Mouse (Mus musculus): ENCODE measurements around the gene Trpv2. TPM values are rescaled to one million over a fixed set of nuclear protein-coding genes. Genes with fewer than 3 reads are reported as not detected.

Trpv2 gene
- total and polyA plus RNA-seq, 3 experiments, result 22.5 to 67.3 (median 48.4) TPM

DNA sequence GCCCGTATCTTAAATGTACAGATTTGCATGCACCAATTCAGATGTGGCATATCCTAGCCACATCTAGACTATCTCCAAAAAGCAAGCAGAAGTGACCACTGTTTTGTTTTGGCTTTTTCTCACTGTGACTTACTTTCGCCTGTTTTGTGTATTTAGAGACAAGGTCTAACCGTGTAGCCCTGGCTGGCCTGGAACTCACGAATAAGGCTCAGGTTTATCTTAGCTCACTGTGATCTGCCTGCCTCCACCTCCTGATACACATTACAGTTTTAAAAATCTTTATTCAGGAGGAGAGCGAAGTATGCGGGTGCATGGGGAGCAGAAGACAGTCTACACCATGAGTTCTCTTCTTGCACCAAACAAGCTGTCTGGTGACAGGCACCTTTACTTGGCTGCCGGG is 34.1 kb upstream of the Trpv2 start:
- Histone ChIP-seq H3K4me3 (ENCODE audit: low read depth, low read length) (no peak overlapping the region), H3K36me3 (replicated peaks) (peaks cover 11% of the 10 kb centered on the region), H3K27me3 (ENCODE audit: insufficient read depth, low read length) (no peaks in the 10 kb centered on the region), H3K9me3 (replicated peaks) (no peaks in the 10 kb centered on the region), H3K4me1 (ENCODE audit: insufficient read depth, low read depth, low read length) (peaks cover 43% of the 10 kb centered on the region)
- TF ChIP-seq TAL1 (conservative IDR thresholded peaks at IDR 0.05; ENCODE audit: low read depth, low read length) (no peak), CTCF (IDR thresholded peaks at IDR 0.05; ENCODE audit: low read depth, low read length) (no peak), POLR2AphosphoS5 (IDR thresholded peaks at IDR 0.05; ENCODE audit: insufficient replicate concordance, low read depth, low read length) (no peak), GATA2 (IDR thresholded peaks at IDR 0.05; ENCODE audit: borderline replicate concordance, low read depth, low read length) (no peak), GATA1 (IDR thresholded peaks at IDR 0.05; ENCODE audit: borderline replicate concordance, low read length) (no peak)
- DNase-seq (ENCODE audit: low spot score), result no peak
- no peak for ATAC-seq (ENCODE audit: extremely low read depth, insufficient number of reproducible peaks, low FRiP score, poor library complexity, severe bottlenecking)

DNA sequence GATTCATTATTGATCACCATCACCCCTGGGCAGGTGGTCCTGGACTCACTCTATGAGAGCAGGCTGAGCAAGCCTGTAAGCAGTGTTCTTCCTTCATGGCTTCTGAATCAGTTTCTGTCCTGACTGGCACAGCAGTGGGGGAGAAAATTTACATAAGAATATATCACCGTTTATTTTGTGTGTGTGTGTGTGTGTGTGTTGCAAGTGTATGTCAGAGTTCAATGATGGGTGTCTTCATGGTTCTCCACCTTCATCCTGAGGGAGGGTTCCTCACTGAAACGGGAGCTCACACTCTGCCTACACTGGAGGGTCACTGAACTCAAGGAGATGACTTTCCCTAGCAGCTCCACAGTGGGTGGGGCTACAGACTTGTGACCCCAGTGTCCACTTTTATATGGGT is 33.3 kb upstream of the Trpv2 start:
- no peak overlapping the region for H3K4me3 ChIP-seq (ENCODE audit: low read depth, low read length)
- DNase-seq (ENCODE audit: low spot score) (no peak), ATAC-seq (ENCODE audit: extremely low read depth, insufficient number of reproducible peaks, low FRiP score, poor library complexity, severe bottlenecking) (no peak)
- H3K9me3 ChIP-seq (replicated peaks), result no peaks in the 10 kb centered on the region
- H3K36me3 ChIP-seq (replicated peaks), result peaks cover 3% of the 10 kb centered on the region
- TF ChIP-seq GATA2 (IDR thresholded peaks at IDR 0.05; ENCODE audit: borderline replicate concordance, low read depth, low read length), result no peak
- no peak for TF ChIP-seq TAL1 (conservative IDR thresholded peaks at IDR 0.05; ENCODE audit: low read depth, low read length)
- TF ChIP-seq GATA1 (IDR thresholded peaks at IDR 0.05; ENCODE audit: borderline replicate concordance, low read length), result no peak
- TF ChIP-seq POLR2AphosphoS5 (IDR thresholded peaks at IDR 0.05; ENCODE audit: insufficient replicate concordance, low read depth, low read length), result no peak
- TF ChIP-seq CTCF (IDR thresholded peaks at IDR 0.05; ENCODE audit: low read depth, low read length), result no peak
- H3K4me1 ChIP-seq (ENCODE audit: insufficient read depth, low read depth, low read length), result peaks cover 41% of the 10 kb centered on the region
- H3K27me3 ChIP-seq (ENCODE audit: insufficient read depth, low read length), result no peaks in the 10 kb centered on the region

DNA sequence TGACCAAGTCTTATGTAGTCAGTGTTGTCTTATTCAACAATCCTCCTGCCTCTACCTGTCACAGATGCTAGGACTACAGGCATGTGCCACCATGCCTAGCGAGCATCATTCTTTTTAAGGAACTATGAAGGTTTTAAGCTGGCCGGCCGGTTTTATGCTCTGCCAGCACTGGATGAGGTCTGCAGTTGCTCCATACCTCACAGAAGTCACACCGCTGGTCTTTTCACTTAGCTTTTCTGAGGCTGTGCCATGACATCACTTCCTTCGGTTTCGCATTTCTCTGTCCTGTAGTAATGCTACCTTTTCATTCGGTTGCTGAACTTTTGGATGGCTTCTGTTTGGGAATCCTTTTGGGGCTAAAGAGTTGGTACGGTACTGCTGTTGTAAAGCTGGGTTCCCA is 32.7 kb upstream of the Trpv2 start:
- Histone ChIP-seq H3K36me3 (replicated peaks) (no peaks in the 10 kb centered on the region), H3K4me1 (ENCODE audit: insufficient read depth, low read depth, low read length) (peaks cover 40% of the 10 kb centered on the region), H3K27me3 (ENCODE audit: insufficient read depth, low read length) (no peaks in the 10 kb centered on the region), H3K9me3 (replicated peaks) (no peaks in the 10 kb centered on the region), H3K4me3 (ENCODE audit: low read depth, low read length) (no peak overlapping the region)
- no peak for ATAC-seq (ENCODE audit: extremely low read depth, insufficient number of reproducible peaks, low FRiP score, poor library complexity, severe bottlenecking)
- DNase-seq (ENCODE audit: low spot score), result no peak
- TF ChIP-seq POLR2AphosphoS5 (IDR thresholded peaks at IDR 0.05; ENCODE audit: insufficient replicate concordance, low read depth, low read length) (no peak), TAL1 (conservative IDR thresholded peaks at IDR 0.05; ENCODE audit: low read depth, low read length) (no peak), GATA2 (IDR thresholded peaks at IDR 0.05; ENCODE audit: borderline replicate concordance, low read depth, low read length) (no peak), GATA1 (IDR thresholded peaks at IDR 0.05; ENCODE audit: borderline replicate concordance, low read length) (no peak), CTCF (IDR thresholded peaks at IDR 0.05; ENCODE audit: low read depth, low read length) (no peak)

DNA sequence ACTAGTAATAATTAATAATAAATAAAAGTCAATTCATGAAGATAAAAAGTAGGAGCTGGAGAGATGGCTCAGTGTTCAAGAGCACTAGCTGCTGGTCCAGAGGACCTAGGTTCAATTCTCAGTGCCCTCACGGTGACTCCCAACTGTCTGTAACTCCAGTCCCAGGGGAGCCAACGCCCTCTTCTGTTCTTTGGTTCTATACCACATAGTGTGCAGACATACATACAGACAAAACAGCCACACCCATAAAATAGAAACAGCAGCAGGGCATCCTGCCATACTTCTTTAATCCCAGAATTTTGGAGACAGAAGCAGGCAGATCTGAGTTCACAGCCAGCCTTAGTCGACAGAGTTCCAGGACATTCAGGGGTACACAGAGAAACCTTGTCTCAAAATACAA is 30.3 kb upstream of the Trpv2 start:
- ATAC-seq (ENCODE audit: extremely low read depth, insufficient number of reproducible peaks, low FRiP score, poor library complexity, severe bottlenecking), result no peak
- Histone ChIP-seq H3K27me3 (ENCODE audit: insufficient read depth, low read length) (no peaks in the 10 kb centered on the region), H3K36me3 (replicated peaks) (no peaks in the 10 kb centered on the region), H3K4me3 (ENCODE audit: low read depth, low read length) (no peak overlapping the region), H3K9me3 (replicated peaks) (no peaks in the 10 kb centered on the region), H3K4me1 (ENCODE audit: insufficient read depth, low read depth, low read length) (peaks cover 35% of the 10 kb centered on the region)
- no peak for TF ChIP-seq GATA2 (IDR thresholded peaks at IDR 0.05; ENCODE audit: borderline replicate concordance, low read depth, low read length)
- no peak for TF ChIP-seq POLR2AphosphoS5 (IDR thresholded peaks at IDR 0.05; ENCODE audit: insufficient replicate concordance, low read depth, low read length)
- TF ChIP-seq GATA1 (IDR thresholded peaks at IDR 0.05; ENCODE audit: borderline replicate concordance, low read length), result no peak
- no peak for TF ChIP-seq TAL1 (conservative IDR thresholded peaks at IDR 0.05; ENCODE audit: low read depth, low read length)
- no peak for TF ChIP-seq CTCF (IDR thresholded peaks at IDR 0.05; ENCODE audit: low read depth, low read length)
- no peak for DNase-seq (ENCODE audit: low spot score)

DNA sequence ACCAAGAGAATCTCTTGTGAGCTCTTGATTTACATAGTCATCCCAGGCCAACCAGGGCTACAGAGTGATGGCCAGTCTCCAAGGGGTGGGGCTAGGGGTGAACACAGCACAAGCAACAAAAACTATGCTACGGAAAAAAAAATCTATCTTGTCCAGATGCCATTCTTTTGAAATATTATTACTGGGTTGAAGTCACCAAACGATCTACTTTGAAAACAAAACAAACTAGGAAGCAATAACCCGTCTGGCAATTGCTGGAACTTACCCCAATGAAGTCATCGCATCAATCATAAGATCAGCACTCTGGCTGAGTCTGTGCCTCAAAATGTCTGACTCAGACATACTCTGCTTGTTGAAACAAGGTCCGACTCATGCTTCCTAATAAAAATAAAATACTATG is 24.5 kb upstream of the Trpv2 start:
- DNase-seq (ENCODE audit: low spot score) (peak; percentile 25), ATAC-seq (ENCODE audit: extremely low read depth, insufficient number of reproducible peaks, low FRiP score, poor library complexity, severe bottlenecking) (no peak)
- Histone ChIP-seq H3K4me3 (ENCODE audit: low read depth, low read length) (peak overlapping the region; percentile 80; the same call in 1 of the 2 replicates), H3K4me1 (ENCODE audit: insufficient read depth, low read depth, low read length) (peaks cover 25% of the 10 kb centered on the region), H3K27me3 (ENCODE audit: insufficient read depth, low read length) (no peaks in the 10 kb centered on the region), H3K36me3 (replicated peaks) (peaks cover 18% of the 10 kb centered on the region), H3K9me3 (replicated peaks) (no peaks in the 10 kb centered on the region)
- TF ChIP-seq GATA1 (IDR thresholded peaks at IDR 0.05; ENCODE audit: borderline replicate concordance, low read length), result no peak
- TF ChIP-seq POLR2AphosphoS5 (IDR thresholded peaks at IDR 0.05; ENCODE audit: insufficient replicate concordance, low read depth, low read length), result no peak
- no peak for TF ChIP-seq CTCF (IDR thresholded peaks at IDR 0.05; ENCODE audit: low read depth, low read length)
- TF ChIP-seq GATA2 (IDR thresholded peaks at IDR 0.05; ENCODE audit: borderline replicate concordance, low read depth, low read length), result no peak
- no peak for TF ChIP-seq TAL1 (conservative IDR thresholded peaks at IDR 0.05; ENCODE audit: low read depth, low read length)

DNA sequence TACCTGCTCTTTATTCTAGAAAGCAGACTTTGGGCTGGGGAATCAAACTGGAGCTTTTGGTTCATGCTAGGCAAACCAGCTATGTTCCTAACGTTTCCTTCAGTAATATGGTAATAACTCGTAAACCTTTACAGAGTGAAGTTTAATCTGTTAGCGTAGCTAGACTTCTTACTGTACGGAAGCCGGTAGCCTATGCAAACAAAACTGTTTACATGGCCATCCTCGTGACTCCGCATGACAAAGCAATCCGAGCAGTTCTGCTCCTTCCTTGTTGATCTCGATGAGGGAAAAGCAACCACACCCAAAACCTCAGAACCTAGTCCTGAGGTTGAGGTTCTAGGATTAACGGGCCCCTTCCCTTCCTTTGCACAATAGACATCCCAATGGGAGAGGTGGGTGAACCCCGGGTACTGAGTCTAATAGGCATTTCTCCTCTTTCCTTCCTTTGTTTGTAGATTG is 24.0 kb upstream of the Trpv2 start:
- H3K9me3 ChIP-seq (replicated peaks), result no peaks in the 10 kb centered on the region
- DNase-seq (ENCODE audit: low spot score), result peak; percentile 57

More for the DNA sequence above, 24.0 kb upstream of the Trpv2 start:
- H3K4me3 ChIP-seq (ENCODE audit: low read depth, low read length), result peak overlapping the region; percentile 80
- peaks cover 23% of the 10 kb centered on the region for H3K36me3 ChIP-seq (replicated peaks)
- TF ChIP-seq GATA2 (IDR thresholded peaks at IDR 0.05; ENCODE audit: borderline replicate concordance, low read depth, low read length) (no peak), GATA1 (IDR thresholded peaks at IDR 0.05; ENCODE audit: borderline replicate concordance, low read length) (no peak)
- peaks cover 30% of the 10 kb centered on the region for H3K4me1 ChIP-seq (ENCODE audit: insufficient read depth, low read depth, low read length)
- no peaks in the 10 kb centered on the region for H3K27me3 ChIP-seq (ENCODE audit: insufficient read depth, low read length)
- ATAC-seq (ENCODE audit: extremely low read depth, insufficient number of reproducible peaks, low FRiP score, poor library complexity, severe bottlenecking), result peak; percentile 42
